Mouse (Mus musculus): ENCODE results near the gene Uqcc2.

DNA sequence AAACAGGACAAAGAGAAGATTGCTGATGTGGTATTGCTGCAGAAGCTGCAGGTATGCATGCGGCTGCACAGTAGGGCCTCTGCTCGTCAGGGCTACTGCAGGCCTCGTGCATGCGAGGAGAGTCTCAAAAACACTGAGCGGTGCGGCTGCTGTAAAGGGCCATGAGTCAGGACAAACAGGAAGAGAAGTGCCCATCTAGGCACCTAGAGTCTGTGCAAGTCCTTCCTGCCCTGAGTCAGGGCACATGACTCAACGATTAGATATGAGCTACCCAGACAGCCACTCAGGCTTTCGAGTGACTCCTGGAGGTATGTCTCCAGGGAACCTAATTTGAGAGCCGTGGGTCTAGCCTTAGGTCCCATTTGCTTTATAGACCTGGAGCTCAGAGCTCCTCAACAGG lies 50.1 kb downstream of the Uqcc2 start:
- no peak for TF ChIP-seq CHD2 (IDR thresholded peaks at IDR 0.05; ENCODE audit: low read length)
- TF ChIP-seq IRF4 (IDR thresholded peaks at IDR 0.05; ENCODE audit: low read depth, low read length) = no peak
- TF ChIP-seq POLR2A (IDR thresholded peaks at IDR 0.05; ENCODE audit: low read depth, low read length) = no peak

All from CH12.LX (cell line).